Mouse (Mus musculus): ENCODE data around the gene Iqck. TPM values are rescaled to one million over a fixed set of nuclear protein-coding genes. Genes with fewer than 3 reads are reported as not detected.

Iqck gene
- total and polyA plus RNA-seq, 3 experiments, result 0.29 to 0.70 (median 0.32) TPM

GRCm38 (mm10) chr7:118937469-118938387 lies 82.2 kb downstream of the Iqck start:
- intact Hi-C loops (cut with DNase I), result no loop called here
- Histone ChIP-seq H3K36me3 (ENCODE audit: control insufficient read depth, insufficient read depth, low read length) (no peaks in the 10 kb centered on the region), H3K79me2 (replicated peaks; ENCODE audit: control insufficient read depth, insufficient read depth, low read length) (no peaks in the 10 kb centered on the region), H3K9ac (ENCODE audit: low read depth, low read length) (no peak overlapping the region), H3K4me3 (no peak overlapping the region), H3K4me1 (ENCODE audit: control insufficient read depth, insufficient read depth, low read length) (peaks cover 7% of the 10 kb centered on the region), H3K27ac (no peak overlapping the region), H3K27me3 (ENCODE audit: control insufficient read depth, insufficient read depth, low read length) (no peaks in the 10 kb centered on the region)
- WGBS, result 49% methylated on average over 11 of the region's 11 CpGs
- no peak for DNase-seq
- TF ChIP-seq EP300 (IDR thresholded peaks at IDR 0.05; ENCODE audit: insufficient read depth, low read depth, low read length) (no peak), POLR2A (IDR thresholded peaks at IDR 0.05; ENCODE audit: insufficient read depth, low read depth, low read length) (no peak), CTCF (IDR thresholded peaks at IDR 0.05) (no peak)

- no peaks in the 10 kb centered on the region for H3K79me2 ChIP-seq (replicated peaks; ENCODE audit: control insufficient read depth, insufficient read depth, low read length)
- peaks cover 2% of the 10 kb centered on the region for H3K4me1 ChIP-seq (ENCODE audit: control insufficient read depth, insufficient read depth, low read length)
- WGBS, result 90% methylated on average over 3 of the region's 3 CpGs
Observed at GRCm38 (mm10) chr7:118942297-118942696, 86.7 kb downstream of the Iqck start.

GRCm38 (mm10) chr7:118943170-118943569 lies 87.6 kb downstream of the Iqck start:
- Histone ChIP-seq H3K4me3 (no peak overlapping the region), H3K79me2 (replicated peaks; ENCODE audit: control insufficient read depth, insufficient read depth, low read length) (no peaks in the 10 kb centered on the region), H3K27me3 (ENCODE audit: control insufficient read depth, insufficient read depth, low read length) (no peaks in the 10 kb centered on the region), H3K36me3 (ENCODE audit: control insufficient read depth, insufficient read depth, low read length) (no peaks in the 10 kb centered on the region), H3K4me1 (ENCODE audit: control insufficient read depth, insufficient read depth, low read length) (peaks cover 2% of the 10 kb centered on the region; the same call in 1 of the 2 replicates), H3K27ac (no peak overlapping the region), H3K9ac (ENCODE audit: low read depth, low read length) (no peak overlapping the region)
- DNase-seq, result no peak
- intact Hi-C loops (cut with DNase I), result no loop called here
- TF ChIP-seq POLR2A (IDR thresholded peaks at IDR 0.05; ENCODE audit: insufficient read depth, low read depth, low read length), result no peak
- no peak for TF ChIP-seq CTCF (IDR thresholded peaks at IDR 0.05)
- no peak for TF ChIP-seq EP300 (IDR thresholded peaks at IDR 0.05; ENCODE audit: insufficient read depth, low read depth, low read length)
- 43% methylated on average over 7 of the region's 7 CpGs for WGBS

More at GRCm38 (mm10) chr7:118942297-118942696, 86.7 kb downstream of the Iqck start:
- no peak for TF ChIP-seq POLR2A (IDR thresholded peaks at IDR 0.05; ENCODE audit: insufficient read depth, low read depth, low read length)
- no peak for TF ChIP-seq EP300 (IDR thresholded peaks at IDR 0.05; ENCODE audit: insufficient read depth, low read depth, low read length)
- TF ChIP-seq CTCF (IDR thresholded peaks at IDR 0.05), result no peak
- H3K9ac ChIP-seq (ENCODE audit: low read depth, low read length), result no peak overlapping the region
- H3K27ac ChIP-seq, result no peak overlapping the region
- H3K27me3 ChIP-seq (ENCODE audit: control insufficient read depth, insufficient read depth, low read length), result no peaks in the 10 kb centered on the region
- intact Hi-C loops (cut with DNase I), result no loop called here
- no peaks in the 10 kb centered on the region for H3K36me3 ChIP-seq (ENCODE audit: control insufficient read depth, insufficient read depth, low read length)
- no peak overlapping the region for H3K4me3 ChIP-seq
- DNase-seq, result no peak

DNA sequence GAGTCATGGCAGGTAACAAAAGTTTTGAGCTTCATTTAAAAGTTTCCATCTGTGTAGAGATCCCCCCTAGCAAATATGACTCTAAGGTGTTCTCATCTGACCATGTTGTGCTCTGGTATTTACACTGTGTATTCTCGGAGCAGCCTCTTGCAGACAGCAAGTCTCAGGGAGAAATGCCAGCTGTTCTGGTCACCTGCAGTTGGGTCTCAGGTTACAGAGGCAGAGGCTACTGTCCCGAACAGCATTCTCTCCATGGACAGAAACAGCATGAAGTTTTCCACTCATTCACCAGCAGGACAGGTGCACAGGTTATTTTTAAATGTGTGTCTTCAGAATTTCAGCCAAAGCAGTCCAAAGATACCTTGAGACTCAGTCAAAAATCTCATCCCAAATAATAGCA lies 89.3 kb downstream of the Iqck start:
- WGBS, result 45% methylated on average over 2 of the region's 2 CpGs

DNA sequence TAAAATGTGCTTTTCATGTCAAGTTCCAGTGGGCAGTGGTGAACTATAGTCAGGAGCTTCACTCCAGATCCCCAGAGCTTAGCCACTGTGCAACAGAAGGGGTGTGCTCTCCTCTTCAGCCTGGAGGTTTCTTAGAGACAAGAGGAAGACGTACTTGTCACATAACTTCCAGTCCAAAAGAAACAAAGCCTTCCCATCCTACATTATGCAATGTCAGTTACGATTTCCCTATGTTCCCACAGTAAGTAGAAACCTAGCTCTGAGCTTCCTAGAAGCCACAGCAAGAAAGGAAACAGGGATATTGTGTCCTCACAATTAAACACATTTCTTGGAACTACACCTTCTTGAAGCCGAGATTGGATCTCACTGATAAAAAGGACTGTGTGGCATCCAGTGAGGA lies 91.7 kb downstream of the Iqck start:
- DNase-seq, result no peak
- H3K79me2 ChIP-seq (replicated peaks; ENCODE audit: control insufficient read depth, insufficient read depth, low read length), result no peaks in the 10 kb centered on the region
- no peaks in the 10 kb centered on the region for H3K36me3 ChIP-seq (ENCODE audit: control insufficient read depth, insufficient read depth, low read length)
- H3K4me3 ChIP-seq, result no peak overlapping the region
- intact Hi-C loops (cut with DNase I), result no loop called here
- peaks cover 2% of the 10 kb centered on the region; the same call in 1 of the 2 replicates for H3K4me1 ChIP-seq (ENCODE audit: control insufficient read depth, insufficient read depth, low read length)
- 42% methylated on average over 3 of the region's 3 CpGs for WGBS
- TF ChIP-seq CTCF (IDR thresholded peaks at IDR 0.05), result no peak
- TF ChIP-seq EP300 (IDR thresholded peaks at IDR 0.05; ENCODE audit: insufficient read depth, low read depth, low read length), result no peak
- no peak for TF ChIP-seq POLR2A (IDR thresholded peaks at IDR 0.05; ENCODE audit: insufficient read depth, low read depth, low read length)
- no peak overlapping the region for H3K9ac ChIP-seq (ENCODE audit: low read depth, low read length)
- H3K27ac ChIP-seq, result no peak overlapping the region
- no peaks in the 10 kb centered on the region for H3K27me3 ChIP-seq (ENCODE audit: control insufficient read depth, insufficient read depth, low read length)

More for the DNA sequence above, 89.3 kb downstream of the Iqck start:
- Histone ChIP-seq H3K9ac (ENCODE audit: low read depth, low read length) (no peak overlapping the region), H3K36me3 (ENCODE audit: control insufficient read depth, insufficient read depth, low read length) (no peaks in the 10 kb centered on the region), H3K27ac (no peak overlapping the region), H3K4me3 (no peak overlapping the region), H3K27me3 (ENCODE audit: control insufficient read depth, insufficient read depth, low read length) (no peaks in the 10 kb centered on the region), H3K4me1 (ENCODE audit: control insufficient read depth, insufficient read depth, low read length) (peaks cover 2% of the 10 kb centered on the region; the same call in 1 of the 2 replicates), H3K79me2 (replicated peaks; ENCODE audit: control insufficient read depth, insufficient read depth, low read length) (no peaks in the 10 kb centered on the region)
- intact Hi-C loops (cut with DNase I), result no loop called here
- no peak for DNase-seq
- TF ChIP-seq EP300 (IDR thresholded peaks at IDR 0.05; ENCODE audit: insufficient read depth, low read depth, low read length), result no peak
- TF ChIP-seq CTCF (IDR thresholded peaks at IDR 0.05), result no peak
- TF ChIP-seq POLR2A (IDR thresholded peaks at IDR 0.05; ENCODE audit: insufficient read depth, low read depth, low read length), result no peak

All from heart, adult 2 months (tissue).